In genomic region chr2:11635471-11636137, GRCm38 (mm10) we compare ENCODE assay signal across 29 mouse cellular contexts. TPM values are rescaled to one million over a fixed set of nuclear protein-coding genes. Genes with fewer than 3 reads are reported as not detected.
DNase-seq lines count a peak whose midpoint lies in the region; ATAC-seq lines count a peak whose summit lies in the region.
"Had no signal": no experiment of that assay in that cellular context is flagged by ENCODE, and none has a peak within 500 bp of the region (broad histone marks: within the 10 kb centered on the region; RNA-seq: fewer than 3 reads in every experiment).

No protein-coding gene starts in this region.

- H3K9ac ChIP-seq in midbrain, embryonic 15.5 days, result no peak overlapping the region
- H3K9ac ChIP-seq: forebrain, postnatal 0 days had no signal

- ATAC-seq in inflammation-experienced regulatory T-cells, adult 6 months, result peak; percentile 23
- ATAC-seq in midbrain, embryonic 15.5 days (replicated peaks), result no peak
- ATAC-seq: forebrain, postnatal 0 days; hindbrain, embryonic 16.5 days; midbrain, embryonic 16.5 days had no signal

- no peak overlapping the region for H3K27ac ChIP-seq in midbrain, embryonic 15.5 days

- no peak overlapping the region for H3K4me3 ChIP-seq in midbrain, embryonic 15.5 days

- H3K4me1 ChIP-seq in midbrain, embryonic 15.5 days, result no peaks in the 10 kb centered on the region

- no peaks in the 10 kb centered on the region for H3K36me3 ChIP-seq in midbrain, embryonic 15.5 days (replicated peaks)

- no peaks in the 10 kb centered on the region for H3K27me3 ChIP-seq in midbrain, embryonic 15.5 days (replicated peaks)

- H3K9me3 ChIP-seq in midbrain, embryonic 15.5 days, result no peaks in the 10 kb centered on the region

- peak; percentile 32 to 34 for DNase-seq in B cell, adult 2 months
- peak; percentile 72 for DNase-seq in CD4-positive, CD25-positive, alpha-beta regulatory T cell, adult 2 months (ENCODE audit: low read depth, low spot score)
- DNase-seq in thymus, postnatal 10 days (ENCODE audit: low spot score in 2 of 2), result peak; percentile 51 to 59
- DNase-seq in adrenal gland, adult 8-10 months, result no peak
- DNase-seq in yolk sac, embryonic 10.5 days (ENCODE audit: low spot score), result no peak
- DNase-seq: adrenal gland, adult 2 months; cerebellum, postnatal 10 days; embryo, embryonic 11 days; forebrain, postnatal 0 days; kidney, adult 18-20 months; kidney, postnatal 25 days; left cerebral cortex, postnatal 4 days; liver; lung, adult 18-20 months; lung, postnatal 14 days; right cerebral cortex, postnatal 25 days had no signal

- 98% methylated on average over 5 of the region's 5 CpGs for WGBS in midbrain, embryonic 15.5 days

- no peak overlapping the region for H3K4me2 ChIP-seq in midbrain, embryonic 15.5 days
- H3K4me2 ChIP-seq: heart, embryonic 11.5 days had no signal

RNA-seq across cellular contexts. Expression of gene Il2ra, which starts 7.0 kb away (rescaled TPM):
- 100 to 1,000 TPM in 2 of 3 experiments, 10 to 100 TPM in 1; 79.6 to 261 (median 234) TPM for polyA plus RNA-seq in inflammation-experienced regulatory T-cells, adult 6 months (2017; shearing (Covaris generic))
- total RNA-seq in adrenal gland, adult 8-10 months (2022), result under 1 TPM; 0.12 to 0.46 (median 0.19) TPM
- 0.04 TPM in 1 of 2 replicates, not detected in the other for polyA plus RNA-seq in midbrain, embryonic 15.5 days (2015; fragmentation: Nextera tagmentation; extraction: Ambion mirVana)
- total RNA-seq: forebrain, postnatal 0 days; left cerebral cortex, postnatal 4 days had no signal
- polyA plus RNA-seq: adrenal gland, adult 2 months; embryonic facial prominence, embryonic 14.5 days; forebrain, postnatal 0 days; heart, embryonic 11.5 days had no signal

RNA-seq across cellular contexts. Expression of gene Gm17490, which starts 9.5 kb away (rescaled TPM):
- not detected for polyA plus RNA-seq in inflammation-experienced regulatory T-cells, adult 6 months (2017; shearing (Covaris generic))
- total RNA-seq in adrenal gland, adult 8-10 months (2022), result not detected
- polyA plus RNA-seq in midbrain, embryonic 15.5 days (2015; fragmentation: Nextera tagmentation; extraction: Ambion mirVana), result not detected in 2 replicates
- total RNA-seq: adrenal gland, adult 2 months; forebrain, postnatal 0 days; gastrocnemius, adult 18-20 months; hematopoietic stem cell, adult 5-6 weeks; layer of hippocampus, adult 8-10 months; left cerebral cortex, postnatal 4 days; megakaryocyte-erythroid progenitor cell, adult 5-6 weeks; neutrophil, adult 5-6 weeks had no signal
- polyA plus RNA-seq: adrenal gland, adult 2 months; embryonic facial prominence, embryonic 14.5 days; forebrain, postnatal 0 days; gonadal fat pad, adult 2 months; heart, embryonic 11.5 days; hindbrain, embryonic 16.5 days; midbrain, embryonic 16.5 days; testis, adult 2 months had no signal

RNA-seq across cellular contexts. Expression of gene Rbm17, which starts 31.7 kb away (rescaled TPM):
- 10 to 100 TPM; 31.6 to 40.5 (median 38.6) TPM for polyA plus RNA-seq in inflammation-experienced regulatory T-cells, adult 6 months (2017; shearing (Covaris generic))
- 100 to 1,000 TPM in 1 of 4 experiments, 10 to 100 TPM in 3; 82.5 to 121 (median 96.2) TPM for total RNA-seq in adrenal gland, adult 8-10 months (2022)
- 122 and 129 TPM in 2 replicates for polyA plus RNA-seq in midbrain, embryonic 15.5 days (2015; fragmentation: Nextera tagmentation; extraction: Ambion mirVana)

Comparison
In these comparisons a context has a peak if more than half of its experiments do, and no peak if none do; other contexts are left out.
1. DNase-seq: peak in B cell, adult 2 months (2 of 2), CD4-positive, CD25-positive, alpha-beta regulatory T cell, adult 2 months (single experiment) and thymus, postnatal 10 days (2 of 2); none in adrenal gland, adult 8-10 months (single experiment) and yolk sac, embryonic 10.5 days (single experiment).
2. RNA of gene Il2ra, which starts 7.0 kb away (polyA plus RNA-seq): 79.6 to 261 TPM in inflammation-experienced regulatory T-cells, adult 6 months; 0.04 TPM in midbrain, embryonic 15.5 days; every median in the first group is over 10 times any median in the second.